Mouse (Mus musculus): ENCODE data around the gene H2afx. TPM values are rescaled to one million over a fixed set of nuclear protein-coding genes. Genes with fewer than 3 reads are reported as not detected.
A peak's percentile ranks its signal among the peaks of the same experiment; 100 is the strongest.

Gene H2afx
- polyA plus RNA-seq, 1 experiment from 2014 or later, result 164 TPM

DNA sequence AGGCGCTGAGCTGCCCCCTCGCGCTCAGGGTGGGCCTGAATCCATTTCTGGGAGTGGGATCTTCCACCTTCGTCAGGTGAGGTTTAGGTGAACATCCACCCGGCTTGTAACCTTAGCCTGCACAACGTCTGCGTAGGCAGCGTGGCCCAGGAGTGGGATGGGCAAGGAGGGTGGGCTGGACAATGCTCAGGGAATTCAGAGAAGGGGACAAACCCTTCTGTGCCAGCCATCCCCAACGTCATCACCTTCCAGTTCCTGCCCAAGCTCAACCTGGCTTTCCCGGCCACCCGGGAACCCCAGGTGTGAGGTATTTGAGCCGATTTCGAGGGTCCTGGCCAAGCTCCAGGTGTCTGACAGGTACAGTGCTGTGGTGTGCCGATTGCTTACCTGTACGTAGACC lies 45.4 kb downstream of the H2afx start:
- TF ChIP-seq EP300 (IDR thresholded peaks at IDR 0.05; ENCODE audit: low read depth) (no peak), CTCF (IDR thresholded peaks at IDR 0.05; ENCODE audit: low read depth) (no peak)

DNA sequence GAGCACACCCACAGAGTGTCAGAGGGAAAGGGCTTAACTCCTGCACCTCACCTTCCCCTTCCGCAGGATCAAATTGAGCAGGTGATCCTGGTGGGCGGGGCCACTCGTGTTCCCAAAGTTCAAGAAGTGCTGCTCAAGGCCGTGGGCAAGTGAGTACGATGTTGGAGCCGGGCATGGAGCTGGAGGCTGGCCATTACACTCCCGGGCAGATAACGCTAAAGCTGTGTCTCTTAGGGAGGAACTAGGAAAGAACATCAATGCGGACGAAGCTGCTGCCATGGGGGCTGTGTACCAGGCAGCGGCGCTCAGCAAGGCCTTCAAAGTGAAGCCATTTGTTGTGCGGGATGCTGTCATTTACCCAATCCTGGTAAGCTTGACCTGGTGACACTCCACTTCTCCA lies 50.1 kb downstream of the H2afx start:
- Histone ChIP-seq H3K9me3 (ENCODE audit: low read length) (no peaks in the 10 kb centered on the region), H3K4me3 (ENCODE audit: low read depth, low read length) (no peak overlapping the region), H3K4me2 (ENCODE audit: low read depth, low read length) (no peak overlapping the region), H3K9ac (replicated peaks) (no peak overlapping the region), H3K36me3 (replicated peaks; ENCODE audit: insufficient read depth, low read length) (peaks cover 76% of the 10 kb centered on the region), H3K4me1 (ENCODE audit: insufficient read depth) (peaks cover 12% of the 10 kb centered on the region), H3K27me3 (ENCODE audit: insufficient read depth, low read length) (no peaks in the 10 kb centered on the region), H3K27ac (ENCODE audit: low read depth) (no peak overlapping the region)
- WGBS (ENCODE audit: insufficient replicate concordance), result 86% methylated on average over 13 of the region's 13 CpGs
- TF ChIP-seq EP300 (IDR thresholded peaks at IDR 0.05; ENCODE audit: low read depth) (no peak), CTCF (IDR thresholded peaks at IDR 0.05; ENCODE audit: low read depth) (no peak)
- DNase-seq (no peak), ATAC-seq (no peak)

More for the DNA sequence above, 45.4 kb downstream of the H2afx start:
- peak overlapping the region; percentile 88 for H3K27ac ChIP-seq (ENCODE audit: low read depth)
- DNase-seq, result no peak
- H3K27me3 ChIP-seq (ENCODE audit: insufficient read depth, low read length), result no peaks in the 10 kb centered on the region
- peak; percentile 2; the same call in 1 of the 2 replicates for ATAC-seq
- peaks cover 33% of the 10 kb centered on the region for H3K36me3 ChIP-seq (replicated peaks; ENCODE audit: insufficient read depth, low read length)
- H3K4me3 ChIP-seq (ENCODE audit: low read depth, low read length), result peak overlapping the region; percentile 75
- WGBS (ENCODE audit: insufficient replicate concordance), result 6% methylated on average over 15 of the region's 15 CpGs
- H3K4me2 ChIP-seq (ENCODE audit: low read depth, low read length), result peak overlapping the region; percentile 96
- H3K9me3 ChIP-seq (ENCODE audit: low read length), result no peaks in the 10 kb centered on the region
- peaks cover 23% of the 10 kb centered on the region for H3K4me1 ChIP-seq (ENCODE audit: insufficient read depth)
- H3K9ac ChIP-seq (replicated peaks), result peak overlapping the region; percentile 86

Small RNA genes within 50 kb of the gene (microRNA-seq; reads per million reads assigned to microRNA genes)
- not detected for gene Gm44335

Other genes with a start within 250 kb of the H2afx start
- gene Mfrp, start 233.0 kb upstream of the H2afx start, polyA plus RNA-seq (2015; fragmentation: Nextera tagmentation; extraction: Ambion mirVana), result not detected in 2 replicates
- 1.0 and 1.3 TPM in 2 replicates for gene C1qtnf5, start 227.4 kb upstream of the H2afx start, polyA plus RNA-seq (2015; fragmentation: Nextera tagmentation; extraction: Ambion mirVana)
- gene Gm49380, start 221.2 kb upstream of the H2afx start, polyA plus RNA-seq (2015; fragmentation: Nextera tagmentation; extraction: Ambion mirVana), result not detected in 2 replicates
- gene Rnf26, start 221.2 kb upstream of the H2afx start, polyA plus RNA-seq (2015; fragmentation: Nextera tagmentation; extraction: Ambion mirVana), result 17.9 and 18.8 TPM in 2 replicates
- gene Mcam, start 200.2 kb upstream of the H2afx start, polyA plus RNA-seq (2015; fragmentation: Nextera tagmentation; extraction: Ambion mirVana), result 4.2 and 4.5 TPM in 2 replicates
- gene Cbl, start 100.6 kb upstream of the H2afx start, polyA plus RNA-seq (2015; fragmentation: Nextera tagmentation; extraction: Ambion mirVana), result 3.1 and 4.0 TPM in 2 replicates
- gene Ccdc153, start 94.0 kb upstream of the H2afx start, polyA plus RNA-seq (2015; fragmentation: Nextera tagmentation; extraction: Ambion mirVana), result not detected in 2 replicates
- 0.08 TPM in 1 of 2 replicates, not detected in the other for gene Pdzd3, start 83.2 kb upstream of the H2afx start, polyA plus RNA-seq (2015; fragmentation: Nextera tagmentation; extraction: Ambion mirVana)
- 4.6 and 5.6 TPM in 2 replicates for gene Nlrx1, start 66.1 kb upstream of the H2afx start, polyA plus RNA-seq (2015; fragmentation: Nextera tagmentation; extraction: Ambion mirVana)
- gene Abcg4, start 46.1 kb upstream of the H2afx start, polyA plus RNA-seq (2015; fragmentation: Nextera tagmentation; extraction: Ambion mirVana), result 4.2 TPM in 2 replicates
- gene Hinfp, start 29.0 kb upstream of the H2afx start, polyA plus RNA-seq (2015; fragmentation: Nextera tagmentation; extraction: Ambion mirVana), result 4.5 and 6.3 TPM in 2 replicates
- gene C2cd2l, start 14.4 kb upstream of the H2afx start, polyA plus RNA-seq (2015; fragmentation: Nextera tagmentation; extraction: Ambion mirVana), result 10.1 and 11.4 TPM in 2 replicates
- gene Dpagt1, start 8.7 kb upstream of the H2afx start, polyA plus RNA-seq (2015; fragmentation: Nextera tagmentation; extraction: Ambion mirVana), result 19.0 and 19.4 TPM in 2 replicates
- 517 and 539 TPM in 2 replicates for gene Hmbs, start 9.5 kb downstream of the H2afx start, polyA plus RNA-seq (2015; fragmentation: Nextera tagmentation; extraction: Ambion mirVana)
- gene Vps11, start 27.0 kb downstream of the H2afx start, polyA plus RNA-seq (2015; fragmentation: Nextera tagmentation; extraction: Ambion mirVana), result 12.1 and 13.3 TPM in 2 replicates
- 5.2 and 6.6 TPM in 2 replicates for gene Hyou1, start 44.8 kb downstream of the H2afx start, polyA plus RNA-seq (2015; fragmentation: Nextera tagmentation; extraction: Ambion mirVana)
- gene Slc37a4, start 62.2 kb downstream of the H2afx start, polyA plus RNA-seq (2015; fragmentation: Nextera tagmentation; extraction: Ambion mirVana), result 178 and 188 TPM in 2 replicates
- 1,409 and 1,489 TPM in 2 replicates for gene Rps25, start 72.4 kb downstream of the H2afx start, polyA plus RNA-seq (2015; fragmentation: Nextera tagmentation; extraction: Ambion mirVana)
- gene Trappc4, start 72.9 kb downstream of the H2afx start, polyA plus RNA-seq (2015; fragmentation: Nextera tagmentation; extraction: Ambion mirVana), result 48.0 and 50.4 TPM in 2 replicates
- 11.8 and 12.5 TPM in 2 replicates for gene Ccdc84, start 83.9 kb downstream of the H2afx start, polyA plus RNA-seq (2015; fragmentation: Nextera tagmentation; extraction: Ambion mirVana)
- gene Foxr1, start 106.4 kb downstream of the H2afx start, polyA plus RNA-seq (2015; fragmentation: Nextera tagmentation; extraction: Ambion mirVana), result not detected in 2 replicates
- not detected in 2 replicates for gene Upk2, start 120.3 kb downstream of the H2afx start, polyA plus RNA-seq (2015; fragmentation: Nextera tagmentation; extraction: Ambion mirVana)
- 2.0 and 2.2 TPM in 2 replicates for gene Bcl9l, start 148.1 kb downstream of the H2afx start, polyA plus RNA-seq (2015; fragmentation: Nextera tagmentation; extraction: Ambion mirVana)
- gene Cxcr5, start 227.2 kb downstream of the H2afx start, polyA plus RNA-seq (2015; fragmentation: Nextera tagmentation; extraction: Ambion mirVana), result 0.32 and 0.55 TPM in 2 replicates

Measured in liver, postnatal 0 days (tissue).